Mouse (Mus musculus): ENCODE results near the gene Rnft1. TPM values are rescaled to one million over a fixed set of nuclear protein-coding genes. Genes with fewer than 3 reads are reported as not detected.
"Not testable (repeated sequence)": the region's sequence is repeated elsewhere in the genome, so short reads cannot be mapped to it uniquely, and the experiment has no call there.

Rnft1 gene
- polyA plus RNA-seq, 1 experiment from 2014 or later, result 29.5 TPM

- no peak overlapping the region for H3K4me3 ChIP-seq (ENCODE audit: low read depth, low read length)
- 89% methylated on average over 1 of the region's 1 CpGs for WGBS
- ATAC-seq (ENCODE audit: insufficient number of reproducible peaks, low FRiP score, low TSS enrichment, low read depth), result no peak
- peak; percentile 34 for DNase-seq (ENCODE audit: low spot score)
- no peaks in the 10 kb centered on the region for H3K9me3 ChIP-seq (ENCODE audit: control insufficient read depth, low read length)
- H3K4me1 ChIP-seq (ENCODE audit: control insufficient read depth, insufficient read depth, low read length), result no peaks in the 10 kb centered on the region
- no peak overlapping the region for H3K27ac ChIP-seq (replicated peaks; ENCODE audit: low read depth, low read length)
- peaks cover 7% of the 10 kb centered on the region; the same call in 1 of the 2 replicates for H3K36me3 ChIP-seq (ENCODE audit: control insufficient read depth, insufficient read depth, low read length)
- no peak overlapping the region for H3K4me2 ChIP-seq (ENCODE audit: low read depth, severe bottlenecking)
- H3K27me3 ChIP-seq (ENCODE audit: control insufficient read depth, insufficient read depth, low read length), result no peaks in the 10 kb centered on the region
- no peak overlapping the region for H3K9ac ChIP-seq (ENCODE audit: low read length)
Measured at GRCm38 (mm10) chr11:86532834-86533233, 48.4 kb downstream of the Rnft1 start.

GRCm38 (mm10) chr11:86533302-86533701, 48.8 kb downstream of the Rnft1 start:
- not testable (repeated sequence) for H3K9ac ChIP-seq (ENCODE audit: low read length); DNase-seq (ENCODE audit: low spot score); H3K4me2 ChIP-seq (ENCODE audit: low read depth, severe bottlenecking); H3K4me3 ChIP-seq (ENCODE audit: low read depth, low read length); H3K36me3 ChIP-seq (ENCODE audit: control insufficient read depth, insufficient read depth, low read length); H3K4me1 ChIP-seq (ENCODE audit: control insufficient read depth, insufficient read depth, low read length); H3K9me3 ChIP-seq (ENCODE audit: control insufficient read depth, low read length); H3K27me3 ChIP-seq (ENCODE audit: control insufficient read depth, insufficient read depth, low read length); H3K27ac ChIP-seq (replicated peaks; ENCODE audit: low read depth, low read length); ATAC-seq (ENCODE audit: insufficient number of reproducible peaks, low FRiP score, low TSS enrichment, low read depth)
- 95% methylated on average over 6 of the region's 6 CpGs for WGBS

GRCm38 (mm10) chr11:86534201-86534910, 49.9 kb downstream of the Rnft1 start:
- no peaks in the 10 kb centered on the region for H3K4me1 ChIP-seq (ENCODE audit: control insufficient read depth, insufficient read depth, low read length)
- no peak overlapping the region for H3K27ac ChIP-seq (replicated peaks; ENCODE audit: low read depth, low read length)
- no peaks in the 10 kb centered on the region for H3K27me3 ChIP-seq (ENCODE audit: control insufficient read depth, insufficient read depth, low read length)
- H3K36me3 ChIP-seq (ENCODE audit: control insufficient read depth, insufficient read depth, low read length), result peaks cover 7% of the 10 kb centered on the region; the same call in 1 of the 2 replicates
- no peaks in the 10 kb centered on the region for H3K9me3 ChIP-seq (ENCODE audit: control insufficient read depth, low read length)
- 94% methylated on average over 5 of the region's 5 CpGs for WGBS
- no peak overlapping the region for H3K4me3 ChIP-seq (ENCODE audit: low read depth, low read length)
- H3K9ac ChIP-seq (ENCODE audit: low read length), result no peak overlapping the region
- no peak overlapping the region for H3K4me2 ChIP-seq (ENCODE audit: low read depth, severe bottlenecking)
- no peak for ATAC-seq (ENCODE audit: insufficient number of reproducible peaks, low FRiP score, low TSS enrichment, low read depth)
- no peak for DNase-seq (ENCODE audit: low spot score)

GRCm38 (mm10) chr11:86538786-86539185, 54.3 kb downstream of the Rnft1 start:
- H3K4me3 ChIP-seq (ENCODE audit: low read depth, low read length), result no peak overlapping the region
- no peaks in the 10 kb centered on the region for H3K9me3 ChIP-seq (ENCODE audit: control insufficient read depth, low read length)
- no peak for ATAC-seq (ENCODE audit: insufficient number of reproducible peaks, low FRiP score, low TSS enrichment, low read depth)
- WGBS, result 81% methylated on average over 4 of the region's 4 CpGs
- no peak overlapping the region for H3K27ac ChIP-seq (replicated peaks; ENCODE audit: low read depth, low read length)
- no peaks in the 10 kb centered on the region for H3K36me3 ChIP-seq (ENCODE audit: control insufficient read depth, insufficient read depth, low read length)
- peaks cover 4% of the 10 kb centered on the region; the same call in 1 of the 2 replicates for H3K4me1 ChIP-seq (ENCODE audit: control insufficient read depth, insufficient read depth, low read length)
- no peak overlapping the region for H3K9ac ChIP-seq (ENCODE audit: low read length)
- no peak for DNase-seq (ENCODE audit: low spot score)
- H3K27me3 ChIP-seq (ENCODE audit: control insufficient read depth, insufficient read depth, low read length), result no peaks in the 10 kb centered on the region
- no peak overlapping the region for H3K4me2 ChIP-seq (ENCODE audit: low read depth, severe bottlenecking)

- 93% methylated on average over 6 of the region's 6 CpGs for whole genome bisulfite sequencing
- H3K27me3 ChIP-seq (ENCODE audit: control insufficient read depth, insufficient read depth, low read length), result no peaks in the 10 kb centered on the region
- H3K4me2 ChIP-seq (ENCODE audit: low read depth, severe bottlenecking), result no peak overlapping the region
- H3K4me1 ChIP-seq (ENCODE audit: control insufficient read depth, insufficient read depth, low read length), result peaks cover 4% of the 10 kb centered on the region; the same call in 1 of the 2 replicates
- DNase-seq (ENCODE audit: low spot score) (no peak), ATAC-seq (ENCODE audit: insufficient number of reproducible peaks, low FRiP score, low TSS enrichment, low read depth) (no peak)
- no peak overlapping the region for H3K4me3 ChIP-seq (ENCODE audit: low read depth, low read length)
- H3K36me3 ChIP-seq (ENCODE audit: control insufficient read depth, insufficient read depth, low read length), result no peaks in the 10 kb centered on the region
- no peaks in the 10 kb centered on the region for H3K9me3 ChIP-seq (ENCODE audit: control insufficient read depth, low read length)
- no peak overlapping the region for H3K27ac ChIP-seq (replicated peaks; ENCODE audit: low read depth, low read length)
- H3K9ac ChIP-seq (ENCODE audit: low read length), result no peak overlapping the region
Measured at GRCm38 (mm10) chr11:86539716-86540475, 55.4 kb downstream of the Rnft1 start.

- no peak for ATAC-seq (ENCODE audit: insufficient number of reproducible peaks, low FRiP score, low TSS enrichment, low read depth)
- no peaks in the 10 kb centered on the region for H3K9me3 ChIP-seq (ENCODE audit: control insufficient read depth, low read length)
- DNase-seq (ENCODE audit: low spot score), result no peak
- 96% methylated on average over 2 of the region's 2 CpGs for WGBS
- peaks cover 4% of the 10 kb centered on the region; the same call in 1 of the 2 replicates for H3K4me1 ChIP-seq (ENCODE audit: control insufficient read depth, insufficient read depth, low read length)
- no peaks in the 10 kb centered on the region for H3K27me3 ChIP-seq (ENCODE audit: control insufficient read depth, insufficient read depth, low read length)
- H3K4me2 ChIP-seq (ENCODE audit: low read depth, severe bottlenecking), result no peak overlapping the region
- H3K36me3 ChIP-seq (ENCODE audit: control insufficient read depth, insufficient read depth, low read length), result no peaks in the 10 kb centered on the region
- H3K27ac ChIP-seq (replicated peaks; ENCODE audit: low read depth, low read length), result no peak overlapping the region
- H3K4me3 ChIP-seq (ENCODE audit: low read depth, low read length), result no peak overlapping the region
- H3K9ac ChIP-seq (ENCODE audit: low read length), result no peak overlapping the region
Measured at GRCm38 (mm10) chr11:86540476-86540845, 56.0 kb downstream of the Rnft1 start.

- Histone ChIP-seq H3K9ac (ENCODE audit: low read length) (no peak overlapping the region), H3K4me3 (ENCODE audit: low read depth, low read length) (no peak overlapping the region)
- 68% methylated on average over 1 of the region's 1 CpGs for WGBS
Measured at GRCm38 (mm10) chr11:86542851-86543250, 58.4 kb downstream of the Rnft1 start.

GRCm38 (mm10) chr11:86543960-86544638, 59.6 kb downstream of the Rnft1 start:
- peak overlapping the region; percentile 86 for H3K4me2 ChIP-seq (ENCODE audit: low read depth, severe bottlenecking)
- H3K9me3 ChIP-seq (ENCODE audit: control insufficient read depth, low read length), result no peaks in the 10 kb centered on the region
- H3K4me1 ChIP-seq (ENCODE audit: control insufficient read depth, insufficient read depth, low read length), result peaks cover 4% of the 10 kb centered on the region; the same call in 1 of the 2 replicates
- ATAC-seq (ENCODE audit: insufficient number of reproducible peaks, low FRiP score, low TSS enrichment, low read depth) (peak; percentile 66; the same call in 1 of the 2 replicates), DNase-seq (ENCODE audit: low spot score) (no peak)
- peak overlapping the region; percentile 89 for H3K9ac ChIP-seq (ENCODE audit: low read length)
- peak overlapping the region; percentile 86 for H3K4me3 ChIP-seq (ENCODE audit: low read depth, low read length)
- WGBS, result under 1% methylated on average over 40 of the region's 50 CpGs
- peak overlapping the region; percentile 52; the same call in 1 of the 2 replicates for H3K27ac ChIP-seq (replicated peaks; ENCODE audit: low read depth, low read length)
- H3K36me3 ChIP-seq (ENCODE audit: control insufficient read depth, insufficient read depth, low read length), result no peaks in the 10 kb centered on the region
- no peaks in the 10 kb centered on the region for H3K27me3 ChIP-seq (ENCODE audit: control insufficient read depth, insufficient read depth, low read length)

More at GRCm38 (mm10) chr11:86542851-86543250, 58.4 kb downstream of the Rnft1 start:
- no peaks in the 10 kb centered on the region for H3K9me3 ChIP-seq (ENCODE audit: control insufficient read depth, low read length)
- H3K36me3 ChIP-seq (ENCODE audit: control insufficient read depth, insufficient read depth, low read length), result no peaks in the 10 kb centered on the region
- DNase-seq (ENCODE audit: low spot score), result no peak
- ATAC-seq (ENCODE audit: insufficient number of reproducible peaks, low FRiP score, low TSS enrichment, low read depth), result no peak
- no peaks in the 10 kb centered on the region for H3K27me3 ChIP-seq (ENCODE audit: control insufficient read depth, insufficient read depth, low read length)
- H3K4me1 ChIP-seq (ENCODE audit: control insufficient read depth, insufficient read depth, low read length), result peaks cover 4% of the 10 kb centered on the region; the same call in 1 of the 2 replicates
- H3K4me2 ChIP-seq (ENCODE audit: low read depth, severe bottlenecking), result no peak overlapping the region
- no peak overlapping the region for H3K27ac ChIP-seq (replicated peaks; ENCODE audit: low read depth, low read length)

All from limb, embryonic 11.5 days (tissue).